Mouse (Mus musculus): ENCODE results near the gene 2610507B11Rik. TPM values are rescaled to one million over a fixed set of nuclear protein-coding genes. Genes with fewer than 3 reads are reported as not detected.

2610507B11Rik gene
- total and polyA plus RNA-seq, 3 experiments: 75.8 to 80.5 (median 77.6) TPM

DNA sequence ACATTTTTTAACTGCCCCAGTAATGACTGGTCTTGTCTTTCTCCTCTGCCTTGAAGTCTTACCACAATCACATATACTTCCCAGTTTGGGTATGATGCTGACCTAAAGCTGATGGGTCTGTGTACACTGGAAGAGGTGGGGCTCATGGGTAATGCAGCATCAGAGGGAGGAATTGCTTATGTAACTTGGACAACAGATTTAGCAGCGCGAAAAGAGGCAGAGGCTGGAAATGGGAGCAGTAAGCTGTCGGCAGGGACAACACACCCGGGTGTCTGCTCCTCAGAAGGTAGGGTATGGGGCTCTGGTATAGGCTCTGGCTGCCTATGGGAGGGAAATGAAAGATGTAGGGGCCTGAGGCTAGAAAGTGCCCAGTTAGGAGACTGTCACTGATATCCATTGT is 29.1 kb downstream of the 2610507B11Rik start, which contains the start of gene BC030499:
Gene BC030499 (plus strand): TSS at position 188 of the 400 bp plus-strand sequence.
- Histone ChIP-seq H3K4me3 (ENCODE audit: control insufficient read depth in 1 of 2, insufficient read depth in 1 of 2, low read depth in 2 of 2, low read length in 2 of 2) (no peak within 1 kb of the TSS), H3K4me1 (ENCODE audit: control insufficient read depth in 1 of 2, insufficient read depth in 2 of 2, low read length in 2 of 2) (no peaks in the 10 kb centered on the region), H3K36me3 (ENCODE audit: control insufficient read depth in 1 of 2, insufficient read depth in 2 of 2, low read length in 2 of 2) (peaks cover 0 to 18% of the 10 kb centered on the region in 2 experiments; a peak in 2 of 4 replicates), H3K9me3 (replicated peaks; ENCODE audit: insufficient read depth, low read length) (no peaks in the 10 kb centered on the region), H3K27me3 (ENCODE audit: control insufficient read depth in 1 of 2, insufficient read depth in 2 of 2, low read length in 2 of 2) (no peaks in the 10 kb centered on the region), H3K9ac (ENCODE audit: control insufficient read depth, low read depth, low read length, poor library complexity, severe bottlenecking) (no peak within 1 kb of the TSS), H3K79me2 (ENCODE audit: control insufficient read depth, insufficient read depth, low read length, poor library complexity) (no peaks in the 10 kb centered on the region), H3K27ac (ENCODE audit: control insufficient read depth, low read depth, low read length) (no peak within 1 kb of the TSS)
- DNase-seq (ENCODE audit: low read depth, low spot score): no peak
- no peak for TF ChIP-seq CHD1 (IDR thresholded peaks at IDR 0.05; ENCODE audit: low read depth, low read length)
- no peak for TF ChIP-seq MAZ (IDR thresholded peaks at IDR 0.05; ENCODE audit: low read depth, low read length)
- TF ChIP-seq NRF1 (IDR thresholded peaks at IDR 0.05; ENCODE audit: insufficient read depth, low read depth, low read length, poor library complexity, severe bottlenecking): no peak
- TF ChIP-seq POLR2A (IDR thresholded peaks at IDR 0.05; ENCODE audit: control insufficient read depth in 1 of 2, insufficient read depth in 1 of 2, low read depth in 1 of 2, low read length in 2 of 2, poor library complexity in 1 of 2): no peak
- no peak for TF ChIP-seq TCF12 (IDR thresholded peaks at IDR 0.05; ENCODE audit: low read depth, low read length)
- TF ChIP-seq ZNF384 (IDR thresholded peaks at IDR 0.05; ENCODE audit: low read depth, low read length): no peak
- TF ChIP-seq UBTF (IDR thresholded peaks at IDR 0.05; ENCODE audit: borderline replicate concordance, insufficient read depth, low read depth, low read length): no peak
- TF ChIP-seq ETS1 (IDR thresholded peaks at IDR 0.05; ENCODE audit: low read depth, low read length): no peak
- no peak for TF ChIP-seq SMC3 (IDR thresholded peaks at IDR 0.05; ENCODE audit: low read depth, low read length)
- TF ChIP-seq ZMIZ1 (IDR thresholded peaks at IDR 0.05; ENCODE audit: low read depth, low read length): no peak

DNA sequence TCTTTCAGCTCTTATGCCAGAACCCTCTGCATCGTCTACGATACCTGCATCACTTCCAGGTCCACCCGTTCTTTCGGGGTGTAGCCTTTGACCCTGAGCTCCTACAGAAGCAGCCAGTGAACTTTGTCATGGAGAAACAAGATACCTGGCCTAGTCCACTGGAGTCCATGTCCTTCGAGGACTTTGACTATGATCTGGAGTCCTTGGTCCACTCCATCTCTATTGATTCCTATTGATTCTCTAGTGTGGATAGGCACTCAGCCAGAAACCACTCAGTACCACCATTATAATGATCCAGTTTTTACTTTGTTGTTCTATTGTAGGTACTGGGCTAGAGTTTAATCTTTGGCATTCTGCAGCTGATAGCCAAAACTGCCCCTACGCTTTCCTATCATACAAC is 33.0 kb downstream of the 2610507B11Rik start:
- no peak overlapping the region for H3K27ac ChIP-seq (ENCODE audit: control insufficient read depth, low read depth, low read length)
- TF ChIP-seq ZNF384 (IDR thresholded peaks at IDR 0.05; ENCODE audit: low read depth, low read length) (no peak), TBP (IDR thresholded peaks at IDR 0.05; ENCODE audit: low read depth, low read length) (no peak), GABPA (IDR thresholded peaks at IDR 0.05; ENCODE audit: low read depth, low read length) (no peak), RCOR1 (IDR thresholded peaks at IDR 0.05; ENCODE audit: low read depth, low read length) (no peak), ZC3H11A (IDR thresholded peaks at IDR 0.05; ENCODE audit: low read depth, low read length) (no peak), MYB (IDR thresholded peaks at IDR 0.05; ENCODE audit: low read depth, low read length) (no peak), MAZ (IDR thresholded peaks at IDR 0.05; ENCODE audit: low read depth, low read length) (no peak), EP300 (IDR thresholded peaks at IDR 0.05; ENCODE audit: low read depth in 1 of 2, low read length in 2 of 2) (no peak), MEF2A (IDR thresholded peaks at IDR 0.05; ENCODE audit: extremely low read depth, insufficient replicate concordance, low read depth, low read length, poor library complexity, severe bottlenecking) (no peak), NELFE (IDR thresholded peaks at IDR 0.05; ENCODE audit: low read depth, low read length) (no peak)
- DNase-seq (ENCODE audit: low read depth, low spot score): no peak
- H3K9me3 ChIP-seq (replicated peaks; ENCODE audit: insufficient read depth, low read length): no peaks in the 10 kb centered on the region
- H3K79me2 ChIP-seq (ENCODE audit: control insufficient read depth, insufficient read depth, low read length, poor library complexity): no peaks in the 10 kb centered on the region
- H3K36me3 ChIP-seq (ENCODE audit: control insufficient read depth in 1 of 2, insufficient read depth in 2 of 2, low read length in 2 of 2): peaks cover under 1 to 2% of the 10 kb centered on the region in 2 experiments; a peak in 2 of 4 replicates
- H3K27me3 ChIP-seq (ENCODE audit: control insufficient read depth in 1 of 2, insufficient read depth in 2 of 2, low read length in 2 of 2): no peaks in the 10 kb centered on the region
- H3K9ac ChIP-seq (ENCODE audit: control insufficient read depth, low read depth, low read length, poor library complexity, severe bottlenecking): no peak overlapping the region
- H3K4me1 ChIP-seq (ENCODE audit: control insufficient read depth in 1 of 2, insufficient read depth in 2 of 2, low read length in 2 of 2): no peaks in the 10 kb centered on the region
- H3K4me3 ChIP-seq (ENCODE audit: control insufficient read depth in 1 of 2, insufficient read depth in 1 of 2, low read depth in 2 of 2, low read length in 2 of 2): no peak overlapping the region

Data from MEL (cell line).